Mouse (Mus musculus): ENCODE results near the gene Cfhr2.
"Not testable (repeated sequence)": the region's sequence is repeated elsewhere in the genome, so short reads cannot be mapped to it uniquely, and the experiment has no call there.

Gene Cfhr2

DNA sequence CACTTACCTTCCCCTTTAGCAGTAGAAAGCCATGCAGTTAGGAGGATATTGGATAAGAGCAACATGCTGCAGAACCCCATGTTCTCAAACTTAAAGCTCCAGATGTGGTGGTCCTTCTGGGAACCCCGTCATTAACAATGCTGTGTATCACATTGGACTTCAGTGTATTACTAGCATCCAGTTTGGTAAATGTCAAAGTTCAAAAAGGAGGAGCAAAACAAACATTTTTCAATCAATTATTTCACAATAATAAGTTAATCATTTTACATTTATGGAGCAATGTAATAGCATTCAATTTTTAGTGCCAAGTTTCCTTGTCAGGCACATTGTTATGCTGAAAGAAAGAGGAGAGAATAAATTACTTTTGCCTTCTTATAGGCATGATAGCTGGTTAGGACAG lies at the start of gene Cfhr2:
Gene Cfhr2, minus strand, starts transcription at position 155 of the 400 bp plus-strand sequence.
- no peak for DNase-seq

DNA sequence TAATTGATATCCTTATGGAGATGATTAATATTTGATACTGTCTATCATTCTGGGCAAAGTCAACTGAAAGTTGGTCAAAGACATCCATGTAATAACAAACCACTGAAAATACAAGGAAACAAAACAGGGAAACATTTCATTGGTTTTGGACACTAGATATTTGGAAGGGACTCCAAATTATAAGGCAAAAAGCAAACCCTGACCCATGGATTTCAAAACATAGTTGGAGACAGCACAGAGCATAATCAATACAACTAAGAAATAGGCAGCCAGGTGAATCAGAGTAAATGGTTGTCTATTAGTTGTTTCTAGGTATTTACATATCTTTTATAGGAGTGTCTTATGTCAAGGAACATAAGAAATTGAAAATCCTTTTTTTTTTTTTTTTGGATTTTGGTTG lies 5.2 kb upstream of the Cfhr2 start:
- DNase-seq = no peak

DNA sequence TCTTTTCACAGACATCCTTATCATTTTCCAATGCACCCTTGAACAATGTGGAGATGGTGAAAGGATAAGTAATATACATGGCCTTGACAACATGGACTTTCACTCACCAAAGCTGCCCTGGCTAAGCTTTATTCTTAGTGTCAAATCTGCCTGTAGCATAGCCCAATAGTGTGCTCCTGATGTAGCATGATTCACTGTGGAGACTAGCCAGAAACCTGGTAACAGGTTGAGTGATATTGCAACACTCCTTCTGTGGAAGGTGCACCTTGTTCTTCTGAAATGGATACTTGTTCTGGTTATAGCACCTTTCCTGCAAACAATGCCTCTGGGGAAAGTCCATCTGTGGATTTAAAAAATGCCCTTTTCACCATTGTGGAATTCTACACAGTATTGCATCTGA lies 1.7 kb upstream of the Cfhr2 start:
- DNase-seq = no peak

DNA sequence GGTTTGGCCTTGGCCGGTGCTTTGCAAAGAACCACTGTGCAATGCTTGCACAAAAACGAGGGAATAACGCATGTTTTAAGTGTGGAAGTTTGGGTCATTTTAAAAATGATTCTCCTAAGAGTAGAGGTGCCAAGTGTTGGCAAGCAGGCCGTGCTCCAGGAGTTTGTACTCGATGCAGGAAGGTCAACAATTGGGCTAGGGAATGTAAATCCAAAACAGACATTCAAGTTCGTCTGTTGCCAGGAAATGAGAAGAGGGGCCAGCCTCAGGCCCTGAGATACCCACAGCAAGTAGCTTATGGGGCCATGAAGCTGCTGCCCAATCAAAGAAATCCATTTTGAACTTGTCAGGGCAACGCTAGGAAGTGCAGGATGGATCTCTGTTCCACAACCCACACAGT lies 18.8 kb downstream of the Cfhr2 start:
- DNase-seq = no peak

DNA sequence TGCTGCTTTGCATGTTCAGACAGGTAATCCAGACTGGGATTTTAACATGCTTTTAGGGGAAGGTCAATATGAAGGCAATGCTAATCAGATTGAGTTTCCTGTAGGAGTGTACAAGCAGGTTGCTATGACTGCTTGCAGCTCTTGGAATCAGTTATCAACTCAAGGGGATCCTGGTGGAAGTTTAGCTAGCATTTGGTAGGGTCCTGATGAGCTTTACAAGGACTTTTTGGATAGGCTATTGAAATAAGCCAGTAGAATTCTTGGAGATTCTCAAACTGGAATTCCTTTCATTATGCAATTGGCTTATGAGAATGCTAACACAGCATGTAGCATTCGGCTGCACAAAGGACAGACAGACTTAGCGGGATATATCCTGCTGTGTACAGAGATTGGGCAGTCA lies 19.2 kb downstream of the Cfhr2 start:
- DNase-seq = no peak

DNA sequence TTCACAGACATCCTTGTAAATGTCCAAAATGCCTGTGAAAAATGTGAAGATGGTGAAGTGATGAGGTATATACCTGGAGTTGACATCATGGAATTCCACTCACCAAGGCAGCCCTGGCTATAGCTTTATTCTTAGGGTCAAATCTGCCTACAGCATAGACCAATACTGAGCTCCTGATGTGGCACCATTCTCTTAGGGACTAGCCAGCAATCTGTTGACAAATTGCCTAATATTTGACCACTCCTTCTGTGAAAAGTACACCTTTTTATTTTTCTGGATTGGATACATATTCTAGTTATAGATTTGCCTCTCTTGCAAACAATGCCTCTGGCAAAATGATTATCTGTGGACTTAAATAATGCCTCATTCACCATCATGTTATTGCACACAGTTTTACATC lies 49.9 kb downstream of the Cfhr2 start:
- DNase-seq = no peak

DNA sequence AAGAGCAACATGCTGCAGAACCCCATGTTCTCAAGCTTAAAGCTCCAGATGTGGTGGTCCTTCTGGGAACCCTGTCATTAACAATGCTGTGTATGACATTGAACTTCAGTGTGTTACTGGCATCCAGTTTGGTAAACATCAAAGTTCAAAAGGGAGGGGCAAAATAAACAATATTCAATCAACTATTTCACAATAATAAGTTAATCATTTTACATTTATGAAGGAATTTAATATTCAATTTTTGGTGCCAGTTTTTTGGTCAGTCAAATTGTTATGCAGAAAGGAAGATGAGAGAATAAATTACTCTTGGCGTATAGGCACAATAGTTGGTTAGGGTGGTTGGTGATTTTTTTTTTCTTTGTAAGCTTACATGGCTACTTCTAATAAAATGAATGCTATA lies 77.4 kb downstream of the Cfhr2 start, which contains the start of gene Gm4788:
Gene Gm4788, minus strand, starts transcription at position 101 of the 400 bp plus-strand sequence.
- DNase-seq = no peak

DNA sequence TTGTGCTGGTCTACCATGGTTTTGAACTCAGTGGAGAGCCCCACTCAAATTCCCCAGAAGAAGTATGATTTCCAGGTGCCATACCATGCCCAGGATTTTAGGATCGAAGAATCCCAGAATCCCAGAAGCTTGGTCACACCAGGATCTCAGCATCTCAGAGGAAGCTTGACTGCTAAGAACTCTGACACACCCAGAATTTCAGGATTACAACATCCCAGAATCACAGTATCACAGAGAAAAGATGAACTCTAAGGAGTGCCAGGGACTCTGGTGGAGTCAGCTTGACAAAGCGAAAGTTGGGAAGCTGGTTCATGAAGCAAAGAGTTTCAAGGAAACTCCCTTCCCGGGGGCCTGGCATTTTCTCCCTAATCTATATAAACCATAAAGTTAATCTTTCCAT lies 88.6 kb downstream of the Cfhr2 start:
- DNase-seq = not testable (repeated sequence)

Measured in cerebellum, adult 11-12 months (tissue).